Mouse (Mus musculus): ENCODE measurements around the gene Usp54.

Usp54 gene

GRCm38 (mm10) chr14:20640644-20641437 lies at the start of gene Usp54:
Gene Usp54, minus strand, starts transcription at chr14:20641063.
- peak; percentile 99 for DNase-seq

- DNase-seq, result no peak
These were observed 48.1 kb upstream of the Usp54 start for GRCm38 (mm10) chr14:20689009-20689408.

- DNase-seq, result no peak
These were observed 45.7 kb upstream of the Usp54 start for GRCm38 (mm10) chr14:20686576-20686975.

GRCm38 (mm10) chr14:20682498-20682897 lies 41.6 kb upstream of the Usp54 start:
- DNase-seq, result no peak

GRCm38 (mm10) chr14:20681742-20682141 lies 40.9 kb upstream of the Usp54 start:
- DNase-seq, result no peak

- DNase-seq, result no peak
These were observed 37.0 kb upstream of the Usp54 start for GRCm38 (mm10) chr14:20677906-20678305.

- DNase-seq, result peak; percentile 99
These were observed 33.4 kb upstream of the Usp54 start, which contains the start of gene Sec24c for GRCm38 (mm10) chr14:20674064-20674833. Gene Sec24c, plus strand, starts transcription at chr14:20674308.

- peak; percentile 55 for DNase-seq
These were observed 32.8 kb upstream of the Usp54 start for GRCm38 (mm10) chr14:20673735-20674063.

GRCm38 (mm10) chr14:20672990-20673389 lies 32.1 kb upstream of the Usp54 start:
- DNase-seq, result peak; percentile 56

GRCm38 (mm10) chr14:20668154-20668810 lies 27.4 kb upstream of the Usp54 start, which contains the start of gene Synpo2l:
Gene Synpo2l, minus strand, starts transcription at chr14:20668354.
- DNase-seq, result no peak

- no peak for DNase-seq
These were observed 26.6 kb upstream of the Usp54 start for GRCm38 (mm10) chr14:20667469-20667868.

- no peak for DNase-seq
These were observed 23.6 kb upstream of the Usp54 start for GRCm38 (mm10) chr14:20664436-20664835.

GRCm38 (mm10) chr14:20663601-20664000 lies 22.7 kb upstream of the Usp54 start:
- no peak for DNase-seq

GRCm38 (mm10) chr14:20662740-20663139 lies 21.9 kb upstream of the Usp54 start:
- no peak for DNase-seq

- peak; percentile 6 for DNase-seq
These were observed 20.9 kb upstream of the Usp54 start for GRCm38 (mm10) chr14:20661661-20662331.

- DNase-seq, result peak; percentile 94
These were observed 20.2 kb upstream of the Usp54 start for GRCm38 (mm10) chr14:20660827-20661660.

GRCm38 (mm10) chr14:20659687-20660086 lies 18.8 kb upstream of the Usp54 start:
- DNase-seq, result no peak

GRCm38 (mm10) chr14:20658902-20659301 lies 18.0 kb upstream of the Usp54 start:
- DNase-seq, result no peak

- DNase-seq, result no peak
These were observed 17.5 kb upstream of the Usp54 start for GRCm38 (mm10) chr14:20658326-20658725.

- no peak for DNase-seq
These were observed 15.5 kb upstream of the Usp54 start, which contains the start of gene Myoz1 for GRCm38 (mm10) chr14:20656361-20656760. Gene Myoz1, minus strand, starts transcription at chr14:20656540.

- no peak for DNase-seq
These were observed 14.9 kb upstream of the Usp54 start for GRCm38 (mm10) chr14:20655731-20656130.
